Mouse (Mus musculus) ES-Bruce4 (cell line): ENCODE measurements at regions not wholly inside any gene's neighbourhood (a gene's known extent, or its start where the extent isn't known, plus 50 kb on each side); places are given as distances from the start of the nearest gene placed in this dataset.

ENCODE experiments used
- CTCF ChIP-seq: IDR thresholded peaks from one replicate; pipeline ENCODE4 v1.8.1; 2011; ENCODE audit warnings: low read depth, low read length
- EP300 ChIP-seq: IDR thresholded peaks from 2 replicates; pipeline ENCODE4 v1.6.1; 2011; ENCODE audit warnings: low read depth, low read length; ENCODE audit not compliant: insufficient read depth
- POLR2A ChIP-seq: IDR thresholded peaks from one replicate; pipeline ENCODE4 v1.8.1; 2011; ENCODE audit warnings: low read length; ENCODE audit not compliant: insufficient read depth

- no peak for TF ChIP-seq CTCF
- no peak for TF ChIP-seq POLR2A
- TF ChIP-seq EP300, result no peak
These were observed 81.5 kb upstream of the Rgs1 start for GRCm38 (mm10) chr1:144330365-144331050.
